Mouse (Mus musculus): Measurements from ENCODE around the gene Tap2. TPM values are rescaled to one million over a fixed set of nuclear protein-coding genes. Genes with fewer than 3 reads are reported as not detected.

Tap2 gene
- polyA plus RNA-seq, 1 experiment = 18.8 TPM

- Histone ChIP-seq H3K9me3 (replicated peaks; ENCODE audit: control insufficient read depth, insufficient read depth, low read length, poor library complexity, severe bottlenecking) (no peaks in the 10 kb centered on the region), H3K4me3 (ENCODE audit: low read depth, low read length) (peak overlapping the region; percentile 79), H3K9ac (ENCODE audit: low read depth, poor library complexity, severe bottlenecking) (peak overlapping the region; percentile 65), H3K36me3 (ENCODE audit: control insufficient read depth, insufficient read depth, low read length, poor library complexity, severe bottlenecking) (no peaks in the 10 kb centered on the region), H3K27ac (ENCODE audit: insufficient read depth, low read length) (no peak overlapping the region), H3K4me1 (ENCODE audit: control insufficient read depth, insufficient read depth, low read length) (no peaks in the 10 kb centered on the region), H3K27me3 (ENCODE audit: control insufficient read depth, insufficient read depth, low read length, poor library complexity, severe bottlenecking) (no peaks in the 10 kb centered on the region)
- TF ChIP-seq POLR2A (IDR thresholded peaks at IDR 0.05; ENCODE audit: insufficient read depth, low read length) (no peak), EP300 (IDR thresholded peaks at IDR 0.05; ENCODE audit: insufficient read depth, low read depth, low read length) (no peak)
Measured at GRCm38 (mm10) chr17:34188010-34188409, 15.3 kb upstream of the Tap2 start.

- no peak overlapping the region for H3K9ac ChIP-seq (ENCODE audit: low read depth, poor library complexity, severe bottlenecking)
Measured at GRCm38 (mm10) chr17:34188986-34189385, 14.3 kb upstream of the Tap2 start.

GRCm38 (mm10) chr17:34192852-34193251, 10.5 kb upstream of the Tap2 start:
- Histone ChIP-seq H3K27ac (ENCODE audit: insufficient read depth, low read length) (no peak overlapping the region), H3K36me3 (ENCODE audit: control insufficient read depth, insufficient read depth, low read length, poor library complexity, severe bottlenecking) (no peaks in the 10 kb centered on the region), H3K4me1 (ENCODE audit: control insufficient read depth, insufficient read depth, low read length) (no peaks in the 10 kb centered on the region), H3K27me3 (ENCODE audit: control insufficient read depth, insufficient read depth, low read length, poor library complexity, severe bottlenecking) (no peaks in the 10 kb centered on the region), H3K9me3 (replicated peaks; ENCODE audit: control insufficient read depth, insufficient read depth, low read length, poor library complexity, severe bottlenecking) (no peaks in the 10 kb centered on the region), H3K4me3 (ENCODE audit: low read depth, low read length) (no peak overlapping the region), H3K9ac (ENCODE audit: low read depth, poor library complexity, severe bottlenecking) (no peak overlapping the region)
- TF ChIP-seq EP300 (IDR thresholded peaks at IDR 0.05; ENCODE audit: insufficient read depth, low read depth, low read length) = peak; percentile 72; the same call in 1 of the 2 replicates
- no peak for TF ChIP-seq POLR2A (IDR thresholded peaks at IDR 0.05; ENCODE audit: insufficient read depth, low read length)

More at GRCm38 (mm10) chr17:34188986-34189385, 14.3 kb upstream of the Tap2 start:
- Histone ChIP-seq H3K36me3 (ENCODE audit: control insufficient read depth, insufficient read depth, low read length, poor library complexity, severe bottlenecking) (no peaks in the 10 kb centered on the region), H3K27me3 (ENCODE audit: control insufficient read depth, insufficient read depth, low read length, poor library complexity, severe bottlenecking) (no peaks in the 10 kb centered on the region), H3K4me1 (ENCODE audit: control insufficient read depth, insufficient read depth, low read length) (no peaks in the 10 kb centered on the region), H3K9me3 (replicated peaks; ENCODE audit: control insufficient read depth, insufficient read depth, low read length, poor library complexity, severe bottlenecking) (no peaks in the 10 kb centered on the region), H3K27ac (ENCODE audit: insufficient read depth, low read length) (no peak overlapping the region), H3K4me3 (ENCODE audit: low read depth, low read length) (no peak overlapping the region)
- TF ChIP-seq POLR2A (IDR thresholded peaks at IDR 0.05; ENCODE audit: insufficient read depth, low read length) = no peak
- no peak for TF ChIP-seq EP300 (IDR thresholded peaks at IDR 0.05; ENCODE audit: insufficient read depth, low read depth, low read length)
- no peak for TF ChIP-seq CTCF (IDR thresholded peaks at IDR 0.05; ENCODE audit: low read depth, low read length)

- Histone ChIP-seq H3K9ac (ENCODE audit: low read depth, poor library complexity, severe bottlenecking) (no peak overlapping the region), H3K36me3 (ENCODE audit: control insufficient read depth, insufficient read depth, low read length, poor library complexity, severe bottlenecking) (no peaks in the 10 kb centered on the region), H3K4me3 (ENCODE audit: low read depth, low read length) (no peak overlapping the region), H3K27ac (ENCODE audit: insufficient read depth, low read length) (no peak overlapping the region), H3K4me1 (ENCODE audit: control insufficient read depth, insufficient read depth, low read length) (no peaks in the 10 kb centered on the region), H3K27me3 (ENCODE audit: control insufficient read depth, insufficient read depth, low read length, poor library complexity, severe bottlenecking) (0 out of 2 replicates have a peak, but pooled peaks cover 2% of the 10 kb centered on the region), H3K9me3 (replicated peaks; ENCODE audit: control insufficient read depth, insufficient read depth, low read length, poor library complexity, severe bottlenecking) (no peaks in the 10 kb centered on the region)
- TF ChIP-seq CTCF (IDR thresholded peaks at IDR 0.05; ENCODE audit: low read depth, low read length) (no peak), EP300 (IDR thresholded peaks at IDR 0.05; ENCODE audit: insufficient read depth, low read depth, low read length) (no peak)
Measured at GRCm38 (mm10) chr17:34193468-34193867, 9.9 kb upstream of the Tap2 start.

- Histone ChIP-seq H3K4me1 (ENCODE audit: control insufficient read depth, insufficient read depth, low read length) (no peaks in the 10 kb centered on the region), H3K4me3 (ENCODE audit: low read depth, low read length) (no peak overlapping the region), H3K9me3 (replicated peaks; ENCODE audit: control insufficient read depth, insufficient read depth, low read length, poor library complexity, severe bottlenecking) (no peaks in the 10 kb centered on the region), H3K27ac (ENCODE audit: insufficient read depth, low read length) (no peak overlapping the region), H3K9ac (ENCODE audit: low read depth, poor library complexity, severe bottlenecking) (no peak overlapping the region), H3K27me3 (ENCODE audit: control insufficient read depth, insufficient read depth, low read length, poor library complexity, severe bottlenecking) (0 out of 2 replicates have a peak, but pooled peaks cover 2% of the 10 kb centered on the region), H3K36me3 (ENCODE audit: control insufficient read depth, insufficient read depth, low read length, poor library complexity, severe bottlenecking) (no peaks in the 10 kb centered on the region)
- TF ChIP-seq EP300 (IDR thresholded peaks at IDR 0.05; ENCODE audit: insufficient read depth, low read depth, low read length) (no peak), POLR2A (IDR thresholded peaks at IDR 0.05; ENCODE audit: insufficient read depth, low read length) (no peak), CTCF (IDR thresholded peaks at IDR 0.05; ENCODE audit: low read depth, low read length) (no peak)
Measured at GRCm38 (mm10) chr17:34194723-34195122, 8.6 kb upstream of the Tap2 start.

GRCm38 (mm10) chr17:34196491-34196890, 6.8 kb upstream of the Tap2 start:
- Histone ChIP-seq H3K4me1 (ENCODE audit: control insufficient read depth, insufficient read depth, low read length) (no peaks in the 10 kb centered on the region), H3K9me3 (replicated peaks; ENCODE audit: control insufficient read depth, insufficient read depth, low read length, poor library complexity, severe bottlenecking) (no peaks in the 10 kb centered on the region), H3K36me3 (ENCODE audit: control insufficient read depth, insufficient read depth, low read length, poor library complexity, severe bottlenecking) (no peaks in the 10 kb centered on the region), H3K27me3 (ENCODE audit: control insufficient read depth, insufficient read depth, low read length, poor library complexity, severe bottlenecking) (0 out of 2 replicates have a peak, but pooled peaks cover 2% of the 10 kb centered on the region), H3K9ac (ENCODE audit: low read depth, poor library complexity, severe bottlenecking) (no peak overlapping the region), H3K4me3 (ENCODE audit: low read depth, low read length) (no peak overlapping the region), H3K27ac (ENCODE audit: insufficient read depth, low read length) (no peak overlapping the region)
- TF ChIP-seq EP300 (IDR thresholded peaks at IDR 0.05; ENCODE audit: insufficient read depth, low read depth, low read length) (no peak), POLR2A (IDR thresholded peaks at IDR 0.05; ENCODE audit: insufficient read depth, low read length) (no peak), CTCF (IDR thresholded peaks at IDR 0.05; ENCODE audit: low read depth, low read length) (no peak)

All from ES-Bruce4 (cell line).